18 mouse cellular contexts compared by ENCODE assay signal in genomic region chr2:52891115-52891514, GRCm38 (mm10). TPM values are rescaled to one million over a fixed set of nuclear protein-coding genes. Genes with fewer than 3 reads are reported as not detected.
DNase-seq lines count a peak whose midpoint lies in the region; ATAC-seq lines count a peak whose summit lies in the region.
"Had no signal": no experiment of that assay in that cellular context is flagged by ENCODE, and none has a peak within 500 bp of the region (broad histone marks: within the 10 kb centered on the region; RNA-seq: fewer than 3 reads in every experiment).

No protein-coding gene starts in this region.

- H3K4me3 ChIP-seq in kidney, embryonic 15.5 days (replicated peaks) = no peak overlapping the region
- H3K4me3 ChIP-seq in embryonic facial prominence, embryonic 13.5 days = no peak overlapping the region
- H3K4me3 ChIP-seq: embryonic facial prominence, embryonic 12.5 days; heart, embryonic 10.5 days; megakaryocyte, embryonic 14.5 days had no signal

- no peak overlapping the region for H3K27ac ChIP-seq in kidney, embryonic 15.5 days
- no peak overlapping the region for H3K27ac ChIP-seq in embryonic facial prominence, embryonic 13.5 days
- H3K27ac ChIP-seq: embryonic facial prominence, embryonic 12.5 days; heart, embryonic 10.5 days had no signal

- ATAC-seq in kidney, embryonic 15.5 days (replicated peaks; ENCODE audit: low FRiP score) = 0 out of 2 replicates have a peak, but pooled peaks have one; percentile 43
- ATAC-seq in embryonic facial prominence, embryonic 13.5 days (ENCODE audit: insufficient number of reproducible peaks, insufficient read depth, low FRiP score, low TSS enrichment, low read depth) = peak; percentile 67; the same call in 1 of the 2 replicates
- ATAC-seq in monocyte, adult 5-6 weeks (replicated peaks; ENCODE audit: insufficient number of reproducible peaks, low FRiP score, low TSS enrichment, poor library complexity, severe bottlenecking) = 0 out of 2 replicates have a peak, but pooled peaks have one; percentile 35
- ATAC-seq: forebrain, embryonic 16.5 days; inflammation-experienced regulatory T-cells, adult 6 months had no signal

- no peaks in the 10 kb centered on the region for H3K36me3 ChIP-seq in kidney, embryonic 15.5 days
- H3K36me3 ChIP-seq in embryonic facial prominence, embryonic 13.5 days = no peaks in the 10 kb centered on the region
- H3K36me3 ChIP-seq: embryonic facial prominence, embryonic 12.5 days; heart, embryonic 10.5 days had no signal

- no peaks in the 10 kb centered on the region for H3K27me3 ChIP-seq in kidney, embryonic 15.5 days
- H3K27me3 ChIP-seq in embryonic facial prominence, embryonic 13.5 days = no peaks in the 10 kb centered on the region
- H3K27me3 ChIP-seq: embryonic facial prominence, embryonic 12.5 days had no signal

- no peak overlapping the region for H3K4me2 ChIP-seq in kidney, embryonic 15.5 days
- H3K4me2 ChIP-seq in embryonic facial prominence, embryonic 13.5 days = peak overlapping the region; percentile 22; the same call in 1 of the 2 replicates
- H3K4me2 ChIP-seq: embryonic facial prominence, embryonic 12.5 days; lung, embryonic 14.5 days had no signal

- H3K9me3 ChIP-seq in kidney, embryonic 15.5 days (replicated peaks) = no peaks in the 10 kb centered on the region
- no peaks in the 10 kb centered on the region for H3K9me3 ChIP-seq in embryonic facial prominence, embryonic 13.5 days
- H3K9me3 ChIP-seq: embryonic facial prominence, embryonic 12.5 days; heart, embryonic 10.5 days; megakaryocyte, embryonic 14.5 days had no signal

- peaks cover 33% of the 10 kb centered on the region for H3K4me1 ChIP-seq in kidney, embryonic 15.5 days
- peaks cover 57% of the 10 kb centered on the region for H3K4me1 ChIP-seq in embryonic facial prominence, embryonic 13.5 days
- H3K4me1 ChIP-seq: megakaryocyte, embryonic 14.5 days had no signal

- WGBS in kidney, embryonic 15.5 days = 39% methylated on average over 8 of the region's 8 CpGs
- WGBS in embryonic facial prominence, embryonic 13.5 days = 32% methylated on average over 8 of the region's 8 CpGs

- no peak overlapping the region for H3K9ac ChIP-seq in kidney, embryonic 15.5 days
- H3K9ac ChIP-seq in embryonic facial prominence, embryonic 13.5 days = no peak overlapping the region
- H3K9ac ChIP-seq: embryonic facial prominence, embryonic 12.5 days; lung, embryonic 14.5 days had no signal

- no peak for DNase-seq in kidney, postnatal 36 days
- DNase-seq in 416B (ENCODE audit: low read depth) = peak; percentile 81
- no peak for DNase-seq in urinary bladder, postnatal 14 days (ENCODE audit: low spot score)
- DNase-seq in layer of hippocampus, postnatal 14 days (ENCODE audit: low spot score in 2 of 2) = no peak
- DNase-seq in left cerebral cortex, adult 8-10 months (ENCODE audit: low spot score in 2 of 2) = no peak
- DNase-seq: adrenal gland, postnatal 10 days; cerebellum, adult 9-11 months; gastrocnemius, postnatal 10 days; heart, postnatal 36 days; lung, embryonic 14.5 days had no signal

RNA-seq across cellular contexts. Expression of gene Fmnl2, which starts 33.5 kb away (rescaled TPM):
- 7.7 and 8.0 TPM in 2 replicates for polyA plus RNA-seq in kidney, embryonic 15.5 days (2015; fragmentation: Nextera tagmentation; extraction: Ambion mirVana)
- polyA plus RNA-seq in embryonic facial prominence, embryonic 13.5 days (2015; fragmentation: Nextera tagmentation; extraction: Ambion mirVana) = 13.7 and 16.7 TPM in 2 replicates
- 0.75 to 1.8 TPM (median 1.4 TPM) in 3 replicates for total RNA-seq in monocyte, adult 5-6 weeks (2017)
- total RNA-seq in layer of hippocampus, postnatal 14 days (2021) = 10 to 100 TPM; 52.5 to 53.8 TPM
- 10 to 100 TPM; 39.5 to 42.3 (median 41.1) TPM for total RNA-seq in left cerebral cortex, adult 8-10 months (2022)

Comparison
In these comparisons a context has a peak if more than half of its experiments do, and no peak if none do; other contexts are left out.
1. RNA of gene Fmnl2, which starts 33.5 kb away (total RNA-seq): 52.5 to 53.8 TPM in layer of hippocampus, postnatal 14 days and 39.5 to 42.3 TPM in left cerebral cortex, adult 8-10 months; 0.75 to 1.8 TPM in monocyte, adult 5-6 weeks; every median in the first group is over 10 times any median in the second.
2. Peak in every context shown above with its lines, with median percentiles within 50 percentile points of each other: ATAC-seq.